Mouse (Mus musculus) adrenal gland (tissue): ENCODE measurements around the gene Taldo1.

Source experiments
- intact Hi-C: fragments of 180-260 bp; cut with DNase I; formaldehyde crosslinking; loops from one replicate; pipeline ENCODE4 v1.15.1; 2025

Gene Taldo1

DNA sequence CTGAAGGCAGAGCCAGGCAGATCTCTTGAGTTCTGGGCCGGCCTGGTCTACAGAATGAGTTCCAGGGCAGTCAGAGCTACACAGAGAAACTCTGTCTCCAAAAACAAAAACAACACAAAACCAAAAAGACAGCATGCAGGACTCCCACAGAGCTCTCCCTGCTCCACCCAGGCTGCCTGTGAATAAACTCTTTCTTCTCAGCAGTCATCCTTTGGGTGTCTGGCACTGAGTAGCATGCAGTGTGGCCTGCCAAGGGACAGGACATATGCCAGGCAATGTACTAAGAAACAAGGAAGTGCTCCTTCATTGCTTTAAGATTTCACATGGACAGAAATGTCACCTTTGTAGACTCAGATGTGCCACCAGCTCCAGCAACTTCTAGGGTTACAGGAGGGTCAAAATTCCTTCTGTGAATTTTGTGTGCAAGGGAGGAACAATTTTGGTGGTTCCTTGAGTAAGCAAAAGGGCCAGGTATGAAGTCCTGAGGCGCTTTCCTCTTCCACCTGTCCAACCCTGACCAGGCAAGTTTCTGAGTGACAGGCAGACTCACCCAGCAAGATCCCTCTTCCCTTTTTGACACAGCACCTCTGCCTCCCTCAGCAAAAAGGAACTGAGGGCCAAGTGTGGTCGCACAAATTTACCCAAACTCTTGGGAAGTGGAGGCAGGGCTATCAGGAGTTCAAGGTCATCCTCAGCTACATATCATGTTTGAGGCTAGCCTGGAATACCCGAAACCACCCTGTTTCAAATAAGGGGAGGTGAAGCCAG is 10.7 kb upstream of the Taldo1 start:
- intact Hi-C loops: no loop called here

DNA sequence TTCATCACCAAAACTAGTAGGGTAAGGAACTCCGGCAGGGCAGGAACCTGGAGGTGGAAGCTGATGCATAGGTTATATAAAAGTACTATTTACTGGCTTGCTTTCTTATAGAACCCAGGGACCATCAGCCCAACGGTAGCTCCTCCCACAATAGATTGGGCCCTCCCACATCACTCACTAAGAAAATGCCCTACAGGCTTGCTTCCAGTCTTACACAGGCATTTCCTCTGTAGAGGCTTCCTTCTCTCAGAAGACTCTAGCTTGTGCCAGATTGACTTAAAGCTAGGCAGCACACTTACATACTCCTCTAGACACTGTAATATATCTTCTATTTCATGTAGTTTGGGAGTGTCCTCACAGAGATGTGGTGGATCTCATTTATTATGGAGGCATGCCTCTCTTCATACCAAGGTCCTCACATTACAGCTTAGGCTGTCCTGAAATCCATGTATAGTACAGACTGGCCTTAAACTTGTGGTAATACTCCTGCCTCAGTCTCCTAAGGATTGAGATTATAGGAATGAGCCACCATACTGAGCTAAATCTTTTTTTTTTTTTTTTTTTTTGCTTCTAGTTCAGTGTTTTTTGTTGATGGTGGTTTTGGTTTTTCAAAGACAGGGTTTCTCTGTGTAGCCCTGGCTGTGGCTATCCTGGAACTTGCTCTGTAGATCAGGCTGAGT is 4.1 kb upstream of the Taldo1 start:
- intact Hi-C loops: no loop called here

DNA sequence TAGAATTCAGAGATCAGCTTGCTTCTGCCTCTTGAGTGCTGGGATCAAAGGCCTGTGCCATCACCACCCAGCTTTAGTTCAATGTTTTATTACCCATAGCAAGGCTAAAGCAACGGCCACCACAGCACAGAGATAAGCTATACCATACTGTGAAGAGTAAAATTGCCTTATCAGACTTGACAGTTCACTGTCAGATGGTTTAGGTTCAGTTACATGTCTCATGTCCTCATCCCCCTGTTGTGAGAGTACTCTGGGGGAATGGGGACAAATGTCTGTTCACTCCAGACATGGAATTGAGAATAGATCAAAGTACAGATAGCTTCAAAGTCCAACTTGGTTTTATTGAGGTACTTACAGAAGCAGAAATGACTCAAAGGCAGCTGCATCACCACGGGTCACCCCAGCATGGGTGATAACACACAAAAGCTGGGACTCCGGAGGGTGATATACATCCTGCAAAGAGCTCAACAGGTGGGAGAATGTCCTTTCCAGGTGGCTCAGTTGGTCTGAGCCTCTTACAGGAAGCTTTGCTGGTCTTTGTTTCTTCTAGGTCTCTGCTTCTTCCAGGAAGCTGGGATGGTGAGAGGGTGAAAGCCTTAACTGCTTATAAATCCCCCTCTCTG is 3.4 kb upstream of the Taldo1 start:
- intact Hi-C loops: no loop called here

DNA sequence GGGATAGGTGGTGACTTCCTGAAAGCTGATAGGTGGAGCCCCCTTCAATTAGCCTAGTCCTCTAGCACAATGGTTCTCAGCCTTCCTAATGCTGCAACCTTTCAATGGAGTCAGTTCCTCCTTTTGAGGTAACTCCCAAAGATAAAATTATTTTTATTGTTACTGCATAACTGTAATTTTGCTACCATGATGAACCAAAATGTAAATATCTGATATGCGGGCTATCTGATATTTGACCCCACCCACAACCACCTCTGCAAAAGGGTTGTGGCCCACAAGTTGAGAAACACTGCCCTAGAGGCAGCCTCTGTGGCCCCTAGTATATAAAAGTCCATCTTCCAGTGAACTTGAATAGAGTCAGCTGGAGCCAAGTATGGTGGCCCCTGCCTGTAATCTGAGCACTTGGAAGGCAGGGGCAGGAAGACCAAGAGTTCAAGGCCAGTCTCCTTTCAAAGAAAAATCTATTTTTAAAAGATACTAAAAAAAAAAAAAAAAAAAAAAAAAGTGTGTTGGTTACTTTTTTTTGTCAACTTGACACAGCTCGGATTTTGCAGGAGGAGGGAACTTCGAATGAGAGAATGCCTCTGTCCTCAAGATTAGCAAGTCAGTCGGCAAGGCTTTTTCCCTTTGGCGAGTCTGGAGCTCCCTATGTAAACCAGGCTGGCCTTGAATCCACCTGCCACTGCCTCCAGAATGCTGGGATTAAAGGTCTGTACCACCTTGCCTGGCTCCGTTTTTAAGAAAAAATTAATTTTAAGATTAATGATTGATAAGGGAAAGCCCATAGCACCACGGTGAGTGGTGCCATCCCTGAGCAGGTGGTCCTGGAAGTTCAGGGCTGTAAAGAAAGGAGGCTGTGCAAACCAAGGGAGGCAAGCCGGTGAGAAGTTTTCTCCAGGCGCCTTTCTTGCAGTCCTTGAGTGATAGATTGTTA is 1.4 kb upstream of the Taldo1 start:
- intact Hi-C loops: no loop called here

DNA sequence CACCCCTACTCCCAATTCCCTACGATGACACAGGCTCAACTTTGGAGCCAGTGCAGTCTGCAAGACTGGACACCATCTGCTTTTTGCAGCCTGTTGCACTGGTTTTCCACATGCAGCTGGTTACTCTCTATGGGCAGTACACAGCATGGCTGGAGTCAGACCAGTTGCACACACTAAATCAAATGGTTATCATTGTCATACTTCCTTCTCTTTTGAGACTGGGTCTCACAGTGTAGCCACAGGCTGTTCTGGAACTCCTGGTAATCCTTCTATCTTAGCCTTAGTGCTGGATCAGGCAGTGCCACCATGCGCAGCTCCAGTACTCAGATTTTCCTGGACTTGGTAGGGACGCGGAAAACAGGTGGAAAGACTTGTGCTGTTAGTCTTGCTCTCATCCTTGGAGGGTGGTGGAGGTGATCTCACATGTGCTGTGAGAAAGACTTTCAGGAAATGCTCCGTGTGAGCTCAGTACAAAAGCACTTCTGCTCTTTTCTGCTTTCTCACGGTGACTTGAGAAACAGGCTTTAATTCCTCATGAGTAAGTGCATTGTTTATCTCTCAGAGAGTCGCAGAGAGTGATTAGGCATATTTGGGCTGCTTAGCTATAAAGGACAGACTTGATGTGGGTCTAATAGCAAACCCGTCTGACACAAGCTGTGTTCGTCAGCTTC is 688 bp downstream of the Taldo1 start:
- intact Hi-C loops: no loop called here

DNA sequence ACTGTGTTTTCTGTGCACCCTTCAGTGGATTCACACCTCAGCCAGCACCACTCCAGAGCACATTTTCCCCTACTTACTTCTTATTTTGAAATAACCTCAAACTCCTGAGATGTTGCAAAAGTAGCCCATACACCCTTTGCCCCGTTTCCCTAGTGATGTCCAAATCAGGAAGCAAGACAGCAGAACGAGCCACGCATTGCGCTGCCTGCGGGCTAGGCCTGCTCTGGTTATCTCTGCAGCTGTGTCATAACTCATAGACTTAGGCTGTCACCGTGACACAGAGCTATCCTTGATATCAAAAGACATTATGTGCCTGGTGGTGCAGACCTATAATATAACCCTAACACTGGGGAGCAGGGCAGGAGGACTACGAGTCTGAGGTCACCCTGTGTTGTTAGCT is 2.2 kb downstream of the Taldo1 start:
- intact Hi-C loops: no loop called here

DNA sequence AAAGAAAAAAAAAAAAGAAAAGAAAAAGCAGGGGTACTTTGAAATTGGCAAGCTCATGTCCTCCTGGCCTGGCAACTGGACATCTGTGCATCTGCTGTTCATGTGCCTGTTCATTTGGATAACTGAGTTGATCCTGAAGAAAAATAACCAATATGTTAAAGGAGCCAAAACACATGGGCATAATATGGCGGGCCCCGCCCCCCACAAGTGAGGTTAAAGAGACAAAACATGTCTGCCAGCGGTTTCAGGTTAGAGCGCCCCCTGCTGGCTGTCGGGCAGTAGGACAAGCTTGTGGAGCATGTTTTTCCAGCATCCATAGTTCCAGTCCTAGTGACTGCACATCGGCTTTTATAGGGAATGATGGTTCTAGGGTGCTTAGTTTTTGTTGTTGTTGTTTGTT is 2.8 kb downstream of the Taldo1 start:
- intact Hi-C loops: no loop called here

DNA sequence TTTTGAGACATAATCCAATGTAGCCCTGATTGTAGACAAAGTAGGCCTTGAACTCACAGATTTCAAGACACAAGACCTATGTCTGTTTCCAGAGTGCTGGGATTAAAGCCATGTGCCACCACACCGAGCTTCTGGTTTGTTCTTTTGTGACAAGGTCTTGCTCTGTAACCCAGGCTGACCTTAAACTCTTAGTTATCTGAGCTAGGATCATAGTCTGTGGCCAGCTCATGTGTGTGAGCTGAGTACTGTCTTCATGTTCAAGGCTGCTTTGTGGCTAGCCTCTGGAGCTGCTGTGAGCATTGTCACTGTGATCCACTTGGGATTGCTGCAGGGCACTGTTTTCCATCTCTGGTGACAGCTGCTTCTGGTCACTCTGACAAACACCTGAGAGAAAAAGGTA is 3.3 kb downstream of the Taldo1 start:
- intact Hi-C loops: no loop called here

DNA sequence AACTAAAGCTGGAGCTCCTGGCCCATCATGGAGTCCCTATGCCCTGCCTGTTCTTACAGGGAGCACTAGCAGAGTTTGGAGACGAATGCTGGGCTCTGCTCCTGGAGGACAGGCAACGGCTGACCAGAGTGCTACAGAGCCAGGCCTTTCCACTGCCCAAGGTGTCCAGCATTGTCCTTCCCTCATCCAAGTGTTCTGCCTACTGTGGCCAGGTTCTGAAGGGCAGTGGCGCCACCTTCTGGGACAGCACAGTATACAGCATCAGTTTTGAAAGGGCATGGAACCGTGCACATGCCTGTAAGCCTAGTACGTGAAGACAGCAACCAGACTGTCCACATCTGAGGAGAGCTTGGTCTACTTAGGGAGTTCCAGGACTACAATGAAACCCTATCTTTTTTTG is 11.3 kb downstream of the Taldo1 start:
- intact Hi-C loops: no loop called here

DNA sequence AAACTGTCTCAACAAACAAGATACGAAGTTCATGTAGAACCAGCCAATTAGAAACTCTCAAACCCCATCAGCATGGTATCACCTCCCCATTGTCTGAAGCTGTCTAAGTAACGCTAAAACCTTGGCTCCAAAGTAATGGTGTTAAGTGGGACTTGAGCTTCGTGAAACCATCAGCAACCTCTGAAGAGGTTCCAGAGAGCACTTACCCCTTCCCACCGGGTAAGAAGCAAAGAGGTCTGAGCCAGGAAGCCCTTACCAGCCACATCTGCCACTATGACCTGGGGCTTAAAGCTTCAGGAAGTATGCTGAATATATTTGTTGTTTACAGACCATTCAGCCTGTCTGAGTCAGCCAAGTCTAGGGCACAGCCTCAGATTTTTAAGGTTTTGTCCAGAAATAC is 13.5 kb downstream of the Taldo1 start:
- intact Hi-C loops: loop anchor here (5.0 kb wide), 1 partner anchor 122 kb away; no protein-coding TSS in a partner anchor

DNA sequence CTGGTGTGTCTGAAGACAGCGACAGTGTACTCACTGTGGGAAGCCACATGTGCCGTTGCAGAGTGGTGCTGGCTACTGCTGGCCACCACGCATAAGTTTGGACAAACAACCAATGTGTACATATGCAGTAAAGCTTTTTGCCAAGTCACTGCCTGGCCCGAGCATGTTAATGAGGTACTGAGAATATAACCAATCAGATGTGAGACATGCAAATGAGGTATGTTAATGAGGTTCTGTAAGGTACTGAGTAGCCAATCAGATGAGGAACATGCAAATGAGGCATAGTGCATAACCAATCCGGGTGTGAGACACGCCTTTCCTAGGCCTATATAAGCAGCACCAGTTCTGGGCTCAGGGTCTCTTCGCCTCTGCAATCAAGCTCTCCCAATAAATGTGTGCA is 15.7 kb downstream of the Taldo1 start:
- intact Hi-C loops: loop anchor here (5.0 kb wide), 1 partner anchor 120 kb away; no protein-coding TSS in a partner anchor

DNA sequence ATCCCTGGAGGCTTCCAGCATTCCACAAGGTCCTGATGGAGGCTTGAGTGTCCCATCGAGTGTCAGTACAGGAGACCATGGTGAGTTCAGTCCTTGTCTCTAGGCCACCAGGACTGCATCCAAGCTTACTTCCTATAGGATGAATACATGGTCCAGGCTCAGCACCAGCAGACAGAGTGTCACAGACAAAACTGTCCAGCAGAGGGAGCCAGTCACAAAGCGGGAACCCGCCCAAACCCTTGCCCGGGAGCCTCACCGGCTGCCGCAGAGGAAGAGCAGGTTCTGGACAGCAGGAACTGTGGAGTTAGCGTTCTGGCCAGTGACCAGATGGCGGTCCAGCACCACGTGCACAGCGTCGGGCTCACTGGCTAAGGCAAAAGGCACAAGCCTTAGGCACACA is 16.8 kb downstream of the Taldo1 start:
- intact Hi-C loops: loop anchor here (1.0 to 5.0 kb wide), 2 partner anchors 28 to 118 kb away; partner anchors contain the start of gene Slc25a22

DNA sequence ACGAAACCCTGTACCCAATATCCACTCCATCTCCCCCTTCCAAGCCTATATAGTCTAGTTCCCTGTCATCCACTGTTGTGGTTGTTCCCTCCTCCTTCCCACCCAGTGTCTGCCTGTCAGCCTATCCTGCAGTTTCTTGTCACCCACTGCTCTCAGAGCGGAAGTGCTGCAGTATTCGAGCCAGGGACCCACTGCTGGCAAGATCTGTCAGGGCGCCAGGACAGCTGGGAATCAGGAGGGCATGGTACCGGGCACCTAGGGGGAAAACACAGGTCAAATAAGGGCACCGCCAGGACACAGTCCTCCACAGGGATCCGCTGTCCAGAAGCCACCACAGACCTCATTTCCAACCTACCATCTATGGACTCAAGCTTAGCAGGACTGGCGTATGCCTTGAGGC is 18.6 kb downstream of the Taldo1 start:
- intact Hi-C loops: loop anchor here (5.0 kb wide), 1 partner anchor 47 kb away; the partner anchor contains the start of gene Pnpla2

DNA sequence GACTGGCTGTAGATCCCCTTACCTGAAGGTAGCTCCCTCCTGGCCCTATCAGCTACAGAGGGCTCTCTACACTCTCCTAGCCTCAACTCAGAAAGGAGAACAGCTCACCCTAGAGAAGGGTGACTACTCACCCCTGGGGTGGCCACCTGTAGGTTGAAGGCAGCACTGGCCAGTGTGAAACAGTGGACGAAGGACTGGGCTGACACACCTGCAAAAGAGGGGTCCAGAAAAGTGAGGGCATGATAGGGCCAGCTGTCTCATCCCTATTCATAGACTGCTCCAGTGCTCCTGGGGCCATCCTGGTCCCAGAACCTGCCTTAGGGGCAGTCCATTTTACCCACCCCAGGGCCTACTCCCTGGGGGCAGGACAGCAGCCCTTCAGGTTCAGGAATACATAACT is 19.7 kb downstream of the Taldo1 start:
- intact Hi-C loops: loop anchor here (5.0 kb wide), 1 partner anchor 46 kb away; the partner anchor contains the start of gene Pnpla2

DNA sequence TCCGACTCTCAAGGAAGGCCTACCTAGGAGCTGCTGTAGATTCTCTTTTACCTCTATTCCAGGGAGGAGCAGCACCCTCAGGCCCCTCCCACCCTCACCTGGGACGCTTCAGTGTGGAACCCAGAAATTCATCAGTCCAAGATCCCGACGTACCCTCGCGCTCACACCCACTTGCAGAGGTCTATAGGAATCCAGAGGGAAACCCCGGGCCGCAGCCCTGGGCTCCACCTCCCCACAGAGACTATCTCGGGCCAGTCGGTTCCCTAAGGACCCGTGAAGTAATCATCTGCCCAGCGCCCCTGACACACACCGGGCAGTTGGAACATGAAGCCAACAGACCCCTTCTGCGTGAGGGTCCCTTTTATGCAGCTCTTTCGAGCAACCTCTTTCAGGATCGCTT is 21.3 kb downstream of the Taldo1 start:
- intact Hi-C loops: loop anchor here (5.0 kb wide), 1 partner anchor 44 kb away; the partner anchor contains the start of gene Pnpla2

DNA sequence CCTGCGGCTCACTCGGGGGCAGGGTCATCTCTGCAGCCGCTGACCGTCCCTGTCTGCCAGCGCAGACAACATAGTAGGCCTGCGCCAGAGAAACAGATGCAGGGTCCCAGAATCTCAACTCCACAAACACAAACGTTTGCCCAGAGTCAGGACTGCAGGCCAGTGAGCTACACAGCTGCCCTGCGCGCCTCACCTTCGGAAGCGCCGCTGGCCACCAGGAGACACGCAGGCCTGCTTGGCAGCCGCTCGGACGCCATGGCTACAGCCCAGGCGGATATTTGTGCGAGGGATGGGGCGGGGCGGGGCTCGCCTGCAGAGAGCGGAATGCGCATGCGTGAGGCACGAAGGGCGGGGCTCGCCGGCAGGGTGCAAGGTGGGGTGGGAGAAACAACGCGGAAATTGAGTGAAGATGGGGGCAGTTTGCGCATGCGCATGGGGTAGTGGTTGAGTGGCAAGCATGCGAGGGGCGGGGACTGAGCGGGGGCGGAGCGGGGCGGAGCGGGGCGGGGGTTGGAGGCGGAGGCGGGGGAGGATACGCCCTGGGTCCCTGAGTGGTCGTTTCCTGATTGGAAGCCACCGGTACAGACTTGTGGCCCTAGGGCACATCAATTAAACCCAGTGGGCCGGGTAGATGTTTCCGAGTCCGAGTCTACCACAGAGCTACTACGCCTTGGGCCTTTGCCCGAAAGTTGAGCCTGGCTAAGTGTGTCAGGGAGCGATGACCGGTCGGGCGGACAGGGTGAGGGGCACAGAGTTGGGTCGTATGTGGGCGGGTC is 22.0 kb downstream of the Taldo1 start, which contains the start of gene Gatd1:
Gatd1 (minus strand) TSS at position 328 of the 776 bp plus-strand sequence.
- intact Hi-C loops: loop anchor here (5.0 kb wide), 1 partner anchor 43 kb away; the partner anchor contains the start of gene Pnpla2

DNA sequence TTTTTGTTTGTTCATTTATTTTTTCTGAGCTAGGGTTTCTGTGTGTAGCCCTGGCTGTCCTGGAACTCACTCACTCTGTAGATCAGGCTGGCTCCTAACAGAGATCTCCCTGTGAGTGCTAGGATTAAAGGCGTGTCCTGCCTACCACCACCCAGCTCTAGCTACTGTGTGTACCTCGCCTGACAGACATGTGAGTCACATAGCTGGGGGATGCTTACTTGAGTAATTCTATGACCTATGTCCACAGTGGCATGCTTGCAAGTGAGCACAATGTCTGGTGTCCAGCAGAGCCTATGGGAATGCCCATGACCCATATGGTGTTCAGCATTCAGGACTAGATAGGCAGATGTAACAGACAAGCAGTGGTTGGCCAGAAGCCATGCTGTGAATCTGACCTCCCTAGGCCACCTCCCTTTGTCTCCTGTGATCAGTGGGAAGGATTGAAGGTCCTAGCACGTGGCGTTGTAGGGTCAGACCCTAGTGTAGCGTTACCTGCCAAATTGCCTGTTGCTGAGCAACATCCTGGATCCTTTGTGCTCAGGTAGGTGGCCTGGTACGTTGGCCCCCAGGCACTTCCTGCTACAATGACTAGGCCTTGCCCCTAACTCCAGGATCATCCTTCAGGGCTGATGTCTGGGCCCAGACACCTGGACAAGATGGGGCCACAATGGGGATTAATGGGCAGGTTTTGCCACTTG is 24.3 kb downstream of the Taldo1 start:
- intact Hi-C loops: no loop called here

DNA sequence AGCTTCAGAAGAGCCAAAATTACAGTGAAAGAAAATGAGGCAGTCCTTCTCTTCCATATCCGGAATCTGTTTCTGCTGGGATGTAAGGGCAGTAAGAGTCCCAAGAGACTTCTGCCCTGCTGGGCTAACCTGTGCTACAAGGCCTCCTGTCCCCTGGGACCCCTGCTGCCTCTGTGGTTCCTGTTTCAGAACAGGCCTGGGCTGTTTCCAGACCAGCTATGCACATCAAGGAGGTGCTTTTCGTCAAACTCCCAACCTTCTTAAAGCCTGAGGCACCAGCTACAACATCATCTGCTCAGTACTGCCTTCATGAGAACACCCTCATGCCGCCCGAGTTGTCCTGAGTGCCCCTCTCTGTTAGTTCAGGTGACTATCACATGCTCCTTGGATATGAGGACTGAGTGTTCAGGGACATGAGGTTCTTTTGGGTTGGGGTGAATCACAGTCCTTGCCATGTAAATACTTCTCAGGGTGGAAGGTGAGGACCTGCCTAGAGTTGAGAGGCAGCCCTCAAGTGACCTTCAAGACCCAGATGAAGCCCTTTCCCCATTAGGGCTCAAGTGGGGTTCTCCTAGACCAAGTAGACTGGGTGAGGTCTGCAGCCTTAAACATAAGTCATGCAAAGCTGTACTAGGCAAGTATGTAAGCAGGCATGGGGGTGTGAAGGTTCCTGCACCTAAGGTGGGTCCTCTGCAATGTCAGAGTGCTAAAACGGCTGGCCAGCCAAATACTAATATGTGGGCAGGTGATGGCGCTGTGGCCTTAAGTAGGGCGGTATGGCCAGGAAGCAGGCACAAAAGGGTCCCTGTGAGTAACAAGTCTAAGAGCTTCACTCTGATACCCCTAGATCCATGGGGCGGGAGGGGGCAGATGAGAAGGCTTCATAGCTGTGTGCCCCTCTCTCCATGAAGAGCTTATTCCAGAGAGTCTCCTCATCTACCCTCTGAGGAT is 26.0 kb downstream of the Taldo1 start:
- intact Hi-C loops: no loop called here
